Mouse (Mus musculus) liver, adult 2 months (tissue): ENCODE measurements around the gene Ccdc34. TPM values are rescaled to one million over a fixed set of nuclear protein-coding genes. Genes with fewer than 3 reads are reported as not detected.
A peak's percentile ranks its signal among the peaks of the same experiment; 100 is the strongest.

Experiments used
- DNase-seq: peaks from one replicate; pipeline ENCODE4 v3.0.0-alpha.2; 2011; ENCODE audit warnings: low read depth, low spot score; ENCODE audit errors: extremely low read depth
- H3K27ac ChIP-seq: fragments of 200-500 bp; replicated peaks from 2 replicates; pipeline ENCODE4 v1.5.1; 2012; ENCODE audit warnings: low read depth, mild to moderate bottlenecking, control low read depth, inconsistent platforms, low read length; ENCODE audit not compliant: insufficient read depth
- H3K27me3 ChIP-seq: fragments of 200-500 bp; 2 replicates; pipeline ENCODE4 v1.6.1; 2012; ENCODE audit warnings: mild to moderate bottlenecking, moderate library complexity, low read length, inconsistent platforms; ENCODE audit not compliant: control insufficient read depth, insufficient read depth
- H3K36me3 ChIP-seq: fragments of 200-500 bp; 2 replicates; pipeline ENCODE4 v1.6.1; 2012; ENCODE audit warnings: low read length, inconsistent platforms; ENCODE audit not compliant: control insufficient read depth, insufficient read depth
- H3K4me1 ChIP-seq: fragments of 200-500 bp; 2 replicates; pipeline ENCODE4 v1.6.1; 2011; ENCODE audit warnings: low read length; ENCODE audit not compliant: control insufficient read depth, insufficient read depth
- H3K4me3 ChIP-seq: fragments of 200-500 bp; 2 replicates; pipeline ENCODE4 v1.5.1; 2011; ENCODE audit warnings: low read depth, mild to moderate bottlenecking, control low read depth, low read length, moderate library complexity; ENCODE audit not compliant: insufficient read depth
- H3K79me2 ChIP-seq: fragments of 200-500 bp; 2 replicates; pipeline ENCODE4 v1.6.1; 2012; ENCODE audit warnings: inconsistent platforms, mild to moderate bottlenecking, low read length, moderate library complexity; ENCODE audit not compliant: control insufficient read depth, insufficient read depth
- H3K9ac ChIP-seq: fragments of 200-500 bp; 2 replicates; pipeline ENCODE4 v1.6.1; 2012; ENCODE audit warnings: low read depth, mild to moderate bottlenecking, control low read depth, inconsistent platforms, low read length
- CTCF ChIP-seq: fragments of 200-500 bp; IDR thresholded peaks from 2 replicates; pipeline ENCODE4 v1.5.1; 2011; ENCODE audit warnings: low read depth, low read length, control low read depth
- POLR2A ChIP-seq: fragments of 200-500 bp; IDR thresholded peaks from 2 replicates; pipeline ENCODE4 v1.6.1; 2011; ENCODE audit warnings: low read length, control low read depth; ENCODE audit not compliant: insufficient read depth; ENCODE audit errors: extremely low read depth
- WGBS: fragments of 180-500 bp; shearing (Covaris S2); methylation state at CpG from one replicate; pipeline ENCODE4 v1.1.7; 2018; 5-methylcytosine and 5-hydroxymethylcytosine counted together
- polyA plus RNA-seq: library from polyadenylated mRNA; depleted of rRNA; stranded (reverse); fragments of >200 nt; gene quantifications from 2 replicates; pipeline ENCODE4 v1.2.3, GENCODE M21; 2012
- total RNA-seq: library from RNA; depleted of rRNA; stranded (reverse); fragments of >200 nt; gene quantifications from 2 replicates; pipeline ENCODE4 v1.2.3, GENCODE M21; 2014

The Ccdc34 gene
- total and polyA plus RNA-seq, 2 experiments = 0.66 to 1.4 TPM

DNA sequence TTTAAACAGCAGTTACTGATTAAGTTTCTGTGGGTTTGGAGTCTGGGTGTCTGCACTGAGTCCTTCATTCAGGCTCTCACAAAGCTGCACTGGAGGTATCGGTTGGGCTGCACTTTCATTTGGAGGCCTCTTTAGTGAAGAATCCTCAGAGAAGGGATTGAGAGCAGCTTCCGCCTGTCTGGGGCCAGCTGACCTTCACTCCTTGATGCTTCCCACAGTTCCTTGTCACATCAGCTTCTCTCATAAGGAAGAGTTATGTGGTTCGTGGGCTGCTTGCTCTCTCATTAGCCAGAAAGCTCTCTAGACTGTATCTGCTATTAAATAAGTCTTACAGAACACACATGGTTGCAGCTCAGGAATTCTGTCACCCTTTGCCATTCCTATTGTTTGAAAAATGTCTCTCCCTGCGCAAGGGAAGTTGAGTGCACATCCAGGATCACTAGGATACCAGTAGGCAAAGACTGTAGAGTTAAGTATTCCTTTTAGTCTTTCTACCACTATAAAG, 173.6 kb downstream of the Ccdc34 start:
- no peak for TF ChIP-seq POLR2A
- TF ChIP-seq CTCF = no peak
- WGBS = 84% methylated on average over 4 of the region's 4 CpGs
- no peaks in the 10 kb centered on the region for H3K36me3 ChIP-seq
- peaks cover 4% of the 10 kb centered on the region; the same call in 1 of the 2 replicates for H3K4me1 ChIP-seq
- no peak overlapping the region for H3K4me3 ChIP-seq
- H3K9ac ChIP-seq = no peak overlapping the region
- H3K79me2 ChIP-seq = no peaks in the 10 kb centered on the region
- no peak for DNase-seq
- H3K27ac ChIP-seq = no peak overlapping the region
- H3K27me3 ChIP-seq = no peaks in the 10 kb centered on the region

DNA sequence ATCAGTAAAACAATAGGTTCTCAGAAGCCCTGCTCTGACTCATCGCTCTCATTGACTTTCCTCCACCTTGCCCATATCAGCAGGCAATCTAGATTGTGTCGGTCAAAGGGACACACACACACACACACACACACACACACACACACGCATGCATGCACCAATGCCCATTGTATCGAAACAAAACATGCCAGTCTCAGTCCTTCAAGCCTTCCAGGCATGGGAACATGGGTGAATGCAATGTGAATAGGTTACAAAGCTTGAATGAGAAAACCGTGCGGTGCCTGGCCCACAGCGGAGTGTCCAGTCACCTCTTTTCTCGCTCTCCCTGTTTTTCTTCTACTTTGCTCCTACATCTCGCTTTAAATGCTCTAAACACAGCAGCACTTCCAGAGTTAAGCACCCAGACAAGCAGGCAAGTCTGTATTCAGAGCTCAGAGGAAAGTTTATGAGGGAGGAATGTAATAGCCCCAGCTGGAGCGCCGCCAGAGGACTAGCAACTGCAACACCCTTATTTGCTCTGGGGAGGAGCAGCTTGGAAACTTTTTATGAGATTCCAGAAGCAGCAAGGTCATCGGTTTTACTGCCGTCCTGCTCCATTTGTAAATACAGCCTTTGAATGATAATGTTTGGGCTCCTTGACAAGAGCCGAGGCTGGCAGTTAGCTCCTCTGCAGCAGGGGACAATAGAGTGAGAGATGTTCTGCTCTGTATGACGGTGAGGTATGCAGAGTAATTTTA, 174.5 kb downstream of the Ccdc34 start:
- H3K4me3 ChIP-seq = no peak overlapping the region
- peaks cover 4% of the 10 kb centered on the region; the same call in 1 of the 2 replicates for H3K4me1 ChIP-seq
- H3K27me3 ChIP-seq = no peaks in the 10 kb centered on the region
- no peaks in the 10 kb centered on the region for H3K36me3 ChIP-seq
- no peak for TF ChIP-seq POLR2A
- no peak for TF ChIP-seq CTCF
- WGBS = 27% methylated on average over 15 of the region's 15 CpGs
- H3K9ac ChIP-seq = no peak overlapping the region
- H3K79me2 ChIP-seq = no peaks in the 10 kb centered on the region
- no peak overlapping the region for H3K27ac ChIP-seq
- peak; percentile 83 for DNase-seq

DNA sequence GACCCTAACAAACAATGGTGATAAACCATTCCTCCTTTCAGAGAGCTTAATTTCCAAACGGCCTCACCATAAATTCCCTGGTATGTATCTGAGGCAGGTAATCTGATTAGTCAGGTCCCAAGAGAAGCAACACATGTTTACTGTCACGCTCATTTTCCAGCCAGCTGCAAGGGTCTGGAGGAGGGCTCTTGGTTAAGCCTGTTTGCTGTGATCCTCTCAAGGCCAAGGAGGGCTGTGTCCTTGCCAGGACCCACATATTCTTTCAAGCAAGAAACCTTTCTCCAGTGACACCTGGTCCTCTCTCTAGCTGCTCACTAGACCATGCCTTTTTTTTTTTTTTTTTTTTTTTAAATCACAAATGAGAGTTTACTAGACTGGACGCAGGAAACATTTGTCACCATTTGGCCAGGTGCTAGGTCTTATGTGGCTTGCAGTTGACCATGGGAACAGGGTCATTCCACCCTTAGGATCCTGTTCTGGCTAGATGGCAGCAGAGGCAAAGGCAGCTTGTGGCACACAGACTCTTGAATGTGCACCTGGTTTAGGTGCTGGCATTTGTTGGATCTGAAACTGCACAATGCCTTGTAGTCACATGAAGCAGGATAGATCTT, 175.2 kb downstream of the Ccdc34 start:
- 35% methylated on average over 3 of the region's 3 CpGs for WGBS
- peak; percentile 17 for DNase-seq
- Histone ChIP-seq H3K36me3 (no peaks in the 10 kb centered on the region), H3K9ac (no peak overlapping the region), H3K4me1 (peaks cover 4% of the 10 kb centered on the region; the same call in 1 of the 2 replicates), H3K27me3 (no peaks in the 10 kb centered on the region), H3K4me3 (no peak overlapping the region), H3K79me2 (no peaks in the 10 kb centered on the region), H3K27ac (no peak overlapping the region)
- TF ChIP-seq CTCF (no peak), POLR2A (no peak)

DNA sequence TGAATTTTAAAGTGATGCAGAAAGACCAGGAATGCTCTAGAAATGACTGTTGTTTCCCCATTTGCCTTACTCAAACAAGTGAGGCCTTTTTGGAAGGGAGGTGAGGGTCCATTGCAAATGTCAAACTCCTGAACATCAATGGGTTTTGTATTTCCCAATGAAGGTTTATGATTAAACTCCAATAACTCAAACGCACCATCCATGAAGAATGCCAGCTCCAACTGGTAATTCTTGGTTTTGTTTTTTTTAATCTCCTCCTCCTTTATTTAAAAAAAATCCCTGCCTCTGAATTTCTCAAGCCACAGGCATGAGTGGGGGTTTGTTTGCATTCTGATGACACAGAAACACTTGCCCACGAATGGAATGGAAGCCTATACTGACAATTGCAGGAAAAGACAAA, 178.9 kb downstream of the Ccdc34 start:
- DNase-seq = no peak

DNA sequence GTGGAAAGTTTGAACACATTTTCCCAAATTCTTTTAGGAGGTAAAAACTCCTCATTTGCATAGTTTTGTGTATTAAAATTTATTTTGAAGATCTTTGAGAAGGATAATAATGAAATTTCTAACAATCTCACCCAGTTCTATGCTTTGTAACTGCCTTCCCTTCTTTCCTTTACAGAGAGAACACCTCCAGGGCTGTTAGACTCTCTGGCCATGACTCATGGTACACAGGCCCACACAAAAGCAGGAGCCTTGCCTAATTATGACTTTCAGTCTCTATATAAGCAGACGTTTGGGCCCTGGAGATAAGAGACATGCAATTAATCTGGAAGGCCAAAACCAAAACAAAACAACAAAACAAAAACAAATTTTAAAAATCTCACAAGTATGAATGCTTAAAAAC, 182.0 kb downstream of the Ccdc34 start:
- no peaks in the 10 kb centered on the region for H3K27me3 ChIP-seq
- TF ChIP-seq POLR2A (no peak), CTCF (no peak)
- H3K79me2 ChIP-seq = no peaks in the 10 kb centered on the region
- H3K27ac ChIP-seq = no peak overlapping the region
- no peaks in the 10 kb centered on the region for H3K4me1 ChIP-seq
- H3K9ac ChIP-seq = no peak overlapping the region
- no peak overlapping the region for H3K4me3 ChIP-seq
- no peak for DNase-seq
- no peaks in the 10 kb centered on the region for H3K36me3 ChIP-seq
- 45% methylated on average over 1 of the region's 1 CpGs for WGBS

More for the DNA sequence above, 178.9 kb downstream of the Ccdc34 start:
- Histone ChIP-seq H3K36me3 (no peaks in the 10 kb centered on the region), H3K4me3 (no peak overlapping the region), H3K79me2 (no peaks in the 10 kb centered on the region), H3K4me1 (peaks cover 4% of the 10 kb centered on the region; the same call in 1 of the 2 replicates), H3K9ac (no peak overlapping the region), H3K27ac (no peak overlapping the region), H3K27me3 (no peaks in the 10 kb centered on the region)
- no peak for TF ChIP-seq CTCF
- no peak for TF ChIP-seq POLR2A
- WGBS = 59% methylated on average over 2 of the region's 2 CpGs
